Mouse (Mus musculus) spleen, postnatal 10 days (tissue): ENCODE measurements around the gene 2900011O08Rik.
A peak's percentile ranks its signal among the peaks of the same experiment; 100 is the strongest.
"Not testable (repeated sequence)": the region's sequence is repeated elsewhere in the genome, so short reads cannot be mapped to it uniquely, and the experiment has no call there.

Source experiments
- DNase-seq, 2 experiments: peaks; one replicate each; pipeline ENCODE4 v3.0.0; 2021 to 2022; ENCODE audit warnings: low spot score in 2 of 2

The 2900011O08Rik gene

GRCm38 (mm10) chr16:13986574-13987478 lies at the start of gene 2900011O08Rik, which contains the start of gene Ifitm7:
Gene 2900011O08Rik (plus strand): TSS chr16:13986604.
Gene Ifitm7 (minus strand): TSS chr16:13986888.
- no peak for DNase-seq

GRCm38 (mm10) chr16:13940139-13940846 lies 46.1 kb upstream of the 2900011O08Rik start:
- DNase-seq = peak in 1 of 2 experiments; percentile 16

DNA sequence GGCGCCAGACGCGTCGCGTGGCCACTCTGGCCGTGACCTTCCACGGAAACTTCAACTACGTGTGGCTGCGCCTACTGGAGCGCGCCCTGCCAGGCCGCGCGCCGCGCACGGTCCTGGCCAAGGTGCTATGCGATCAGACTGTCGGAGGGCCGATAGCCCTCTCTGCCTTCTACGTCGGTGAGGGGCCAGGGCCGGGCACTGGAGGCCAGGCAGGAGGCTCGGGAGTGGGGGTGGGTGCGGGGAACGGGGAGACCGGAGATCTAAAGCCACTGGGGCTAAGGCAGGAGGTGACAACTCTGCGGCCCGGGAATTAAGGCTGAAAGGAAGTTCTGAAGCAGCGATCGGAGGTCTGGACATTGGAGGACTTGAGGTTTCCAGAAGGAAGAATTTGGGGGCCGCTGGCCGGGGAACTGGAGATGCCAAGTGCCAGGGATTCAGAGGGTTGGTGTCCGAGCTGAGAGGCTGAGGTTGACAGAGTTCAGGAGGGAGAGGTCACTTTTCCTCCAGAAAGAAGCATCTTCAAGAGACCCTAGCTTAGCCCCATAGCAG lies 45.5 kb upstream of the 2900011O08Rik start:
- DNase-seq = no peak

DNA sequence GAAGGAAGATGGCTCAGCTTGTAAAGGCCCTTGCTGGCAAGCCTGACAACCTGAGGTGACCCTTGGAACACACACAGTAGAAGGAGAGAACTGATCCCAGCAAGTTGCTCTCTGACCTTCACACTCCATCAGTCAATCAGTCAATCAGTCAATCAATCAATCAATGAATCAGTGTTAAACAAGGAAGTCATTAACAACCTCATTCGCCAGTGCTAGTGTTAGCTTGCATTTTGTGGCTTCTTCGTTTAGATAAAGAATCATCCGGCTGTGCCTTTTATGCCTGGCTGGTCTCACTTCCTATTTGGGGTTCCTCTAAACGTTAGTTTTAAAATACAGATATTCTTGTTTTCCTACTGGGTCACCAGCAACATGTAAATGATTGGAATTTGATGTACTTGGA lies 42.2 kb upstream of the 2900011O08Rik start:
- no peak for DNase-seq

- DNase-seq = no peak
Observed at GRCm38 (mm10) chr16:13944752-13945151, 41.7 kb upstream of the 2900011O08Rik start.

DNA sequence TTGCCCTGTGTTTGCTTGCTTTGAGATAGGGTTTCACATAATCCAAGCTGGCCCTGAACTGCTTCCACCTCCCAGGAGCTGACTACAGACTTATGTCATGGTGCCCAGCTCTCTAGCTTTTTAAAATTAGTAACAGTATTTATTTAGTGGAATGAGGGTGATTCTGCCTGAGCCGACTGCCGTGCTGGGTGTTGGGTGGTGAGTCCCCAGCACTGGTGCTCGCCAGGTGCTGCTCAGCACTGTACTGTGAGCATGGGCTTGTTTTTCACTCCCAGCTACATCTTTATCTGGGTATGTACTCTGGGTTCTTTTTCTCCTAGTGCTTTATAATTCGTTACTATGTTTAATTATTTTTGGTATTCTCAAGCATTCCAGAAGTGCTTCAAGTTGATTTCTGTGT lies 41.3 kb upstream of the 2900011O08Rik start:
- DNase-seq = no peak

DNA sequence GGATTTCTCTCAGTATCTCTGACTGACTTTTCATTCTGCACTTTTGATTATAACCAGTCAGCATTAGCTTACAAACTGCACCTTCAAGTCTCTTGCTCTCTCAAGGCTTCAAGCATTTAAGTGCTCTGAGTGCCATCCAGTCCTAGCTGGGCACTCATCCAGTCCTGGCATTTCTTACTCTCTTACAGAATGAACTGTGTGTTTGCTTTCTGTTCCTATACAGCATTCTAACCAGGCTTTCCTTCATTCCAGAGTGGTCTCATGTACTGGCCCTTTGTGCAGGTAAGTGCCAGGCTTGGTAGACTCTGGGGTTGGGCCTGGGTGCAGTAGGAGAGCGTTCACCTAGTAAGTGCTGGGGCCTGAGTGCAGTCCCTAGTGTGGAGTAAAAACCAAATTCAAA lies 40.1 kb upstream of the 2900011O08Rik start:
- DNase-seq = no peak

DNA sequence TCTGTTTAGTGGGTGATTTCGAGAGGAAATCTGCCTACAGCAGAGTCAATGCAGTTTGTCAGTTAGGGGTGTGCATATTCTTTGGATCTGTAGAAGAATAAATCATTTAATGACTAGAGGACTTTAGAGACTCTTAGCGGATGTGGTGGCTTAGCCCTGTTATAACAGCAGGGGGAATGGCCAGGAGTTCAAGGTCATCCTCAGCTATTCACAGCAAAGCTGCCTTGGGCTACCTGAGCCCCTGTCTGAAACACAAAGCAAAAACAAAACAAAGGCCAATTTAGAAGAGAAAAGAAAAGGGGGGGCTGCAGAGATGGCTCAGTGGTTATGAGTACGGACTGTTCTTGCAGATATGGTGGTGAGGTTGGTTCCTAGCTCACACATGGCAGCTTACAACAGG lies 35.2 kb upstream of the 2900011O08Rik start:
- DNase-seq = no peak

DNA sequence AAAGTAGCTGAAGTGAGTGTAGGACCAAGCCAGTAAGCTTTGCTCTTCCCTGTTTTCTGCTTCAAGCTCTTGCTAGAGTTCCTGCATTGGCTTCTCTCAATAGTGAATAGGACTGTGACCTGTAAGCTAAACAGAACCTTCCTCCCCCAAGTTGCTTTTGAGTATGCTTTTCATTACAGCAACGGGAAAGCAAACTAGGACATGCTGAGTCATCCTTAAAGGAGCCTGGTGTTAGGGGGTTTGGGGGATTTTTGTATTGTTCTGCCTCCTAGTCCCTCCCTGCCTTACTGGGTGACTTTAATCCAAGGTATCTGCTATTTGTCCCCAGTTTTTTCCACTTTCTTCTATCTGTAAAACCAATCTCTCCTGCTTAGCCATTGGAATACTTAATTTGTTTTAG lies 24.4 kb upstream of the 2900011O08Rik start:
- no peak for DNase-seq

- no peak for DNase-seq
Observed at GRCm38 (mm10) chr16:13969096-13969495, 17.3 kb upstream of the 2900011O08Rik start.

- no peak for DNase-seq
Observed at GRCm38 (mm10) chr16:13972051-13972450, 14.4 kb upstream of the 2900011O08Rik start.

DNA sequence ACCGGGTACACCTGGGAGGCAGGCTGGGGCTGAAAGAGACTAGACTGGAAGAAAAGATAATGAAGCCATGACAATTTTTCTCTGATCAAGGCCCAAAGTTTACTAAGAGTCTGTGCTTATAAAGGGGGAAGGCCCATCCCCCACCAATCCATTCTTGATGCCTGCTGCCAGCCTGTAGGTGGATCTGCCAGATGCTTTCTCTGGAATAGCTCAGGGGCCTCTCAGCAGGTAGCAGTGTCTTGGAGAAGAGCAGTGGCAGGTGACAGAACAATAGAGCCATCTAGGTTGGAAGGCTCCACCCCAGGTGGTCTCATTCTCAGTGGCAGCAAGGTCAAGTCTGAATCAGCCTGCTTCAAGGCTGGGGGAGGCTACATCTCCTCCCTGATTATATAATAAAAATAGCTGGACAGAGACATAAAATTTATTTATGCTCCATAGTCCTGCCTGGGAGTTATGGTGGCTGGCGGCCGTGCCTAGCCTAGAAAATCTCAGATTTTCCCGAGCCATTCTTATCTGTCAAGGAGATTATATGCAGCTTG lies 10.0 kb upstream of the 2900011O08Rik start:
- not testable (repeated sequence) for DNase-seq

DNA sequence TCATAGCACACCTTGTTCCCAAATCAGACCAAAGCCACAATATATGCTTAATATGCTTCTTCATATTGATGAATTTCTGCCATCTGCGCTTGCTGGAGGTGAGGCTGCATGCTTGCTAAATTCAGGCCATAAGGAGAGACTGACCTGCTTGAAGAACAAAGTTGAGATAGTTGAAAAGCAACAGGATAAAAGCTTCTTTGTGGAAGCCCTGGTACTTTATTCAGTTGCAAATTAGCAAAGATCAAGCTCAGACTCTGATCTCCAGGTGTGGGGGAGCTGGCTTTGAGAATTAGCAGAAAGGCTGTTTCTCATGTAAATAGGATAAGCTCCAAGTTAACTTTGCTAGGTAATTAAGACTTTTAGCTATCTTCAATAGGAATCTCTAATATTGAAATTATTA lies 9.4 kb upstream of the 2900011O08Rik start:
- not testable (repeated sequence) for DNase-seq

GRCm38 (mm10) chr16:13981726-13982125 lies 4.7 kb upstream of the 2900011O08Rik start:
- DNase-seq = not testable (repeated sequence)

DNA sequence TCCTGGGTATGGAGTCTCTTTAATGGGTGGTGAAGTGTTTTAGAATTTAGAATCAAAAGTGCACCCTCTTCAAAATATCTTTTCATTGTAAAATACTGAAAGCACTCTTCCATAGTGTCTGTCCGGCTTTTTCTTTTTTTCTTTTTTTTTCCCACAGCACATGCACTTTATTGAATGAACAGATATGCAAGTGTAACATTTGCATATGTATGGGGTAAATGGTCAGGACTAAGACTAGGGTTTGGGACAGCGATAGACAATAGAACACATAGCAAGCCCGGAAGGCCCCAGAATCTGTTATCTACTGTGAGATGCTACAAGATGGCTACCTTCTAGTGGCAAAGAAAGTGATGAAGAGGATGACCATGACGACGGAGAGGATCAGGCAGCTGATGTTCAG lies 3.2 kb upstream of the 2900011O08Rik start:
- DNase-seq = no peak

DNA sequence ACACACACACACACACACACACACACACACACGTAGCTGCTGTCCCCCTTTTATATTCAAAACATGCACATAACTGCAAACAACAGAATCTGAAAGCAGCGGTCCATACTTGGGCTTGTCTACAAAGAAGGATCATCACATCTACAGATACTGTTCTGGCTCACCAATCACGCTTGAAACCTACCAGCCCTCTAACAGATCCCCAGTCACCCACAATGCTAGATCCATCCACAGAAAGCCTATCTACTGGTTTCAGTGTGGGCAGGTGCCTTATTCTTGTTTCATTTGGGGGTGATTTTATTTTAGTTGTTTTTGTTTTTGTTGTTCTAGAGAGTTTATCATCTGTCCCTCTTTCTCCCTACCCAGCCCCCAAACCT lies 219 bp upstream of the 2900011O08Rik start:
- DNase-seq = no peak

GRCm38 (mm10) chr16:13992518-13993248 lies 6.3 kb downstream of the 2900011O08Rik start:
- DNase-seq = no peak

DNA sequence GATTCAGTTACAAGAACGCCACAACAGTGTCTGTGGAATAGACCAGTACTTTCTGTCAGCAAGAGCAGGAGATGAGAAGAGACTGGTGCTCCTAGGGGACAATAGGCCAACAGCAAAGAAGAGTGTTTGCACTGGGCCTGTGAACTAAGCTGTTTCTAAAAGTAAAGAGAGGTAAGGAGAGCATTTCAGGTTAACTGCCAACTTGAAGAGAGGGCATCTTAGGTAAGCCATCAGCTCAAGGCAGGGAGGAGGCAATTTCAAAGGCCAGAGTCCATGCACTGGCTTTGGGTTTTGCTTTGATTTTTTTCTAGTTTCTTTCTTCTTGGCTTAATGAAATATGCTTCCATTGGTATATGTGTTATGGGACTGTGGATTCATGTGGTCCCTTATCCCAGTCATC lies 7.7 kb downstream of the 2900011O08Rik start:
- DNase-seq = no peak

GRCm38 (mm10) chr16:13994502-13994901 lies 8.1 kb downstream of the 2900011O08Rik start:
- no peak for DNase-seq

GRCm38 (mm10) chr16:14003386-14004130 lies 17.2 kb downstream of the 2900011O08Rik start:
- DNase-seq = no peak

- no peak for DNase-seq
Observed at GRCm38 (mm10) chr16:14004170-14004569, 17.8 kb downstream of the 2900011O08Rik start.
